8 mouse cellular contexts compared by ENCODE assay signal in the genomic region with DNA sequence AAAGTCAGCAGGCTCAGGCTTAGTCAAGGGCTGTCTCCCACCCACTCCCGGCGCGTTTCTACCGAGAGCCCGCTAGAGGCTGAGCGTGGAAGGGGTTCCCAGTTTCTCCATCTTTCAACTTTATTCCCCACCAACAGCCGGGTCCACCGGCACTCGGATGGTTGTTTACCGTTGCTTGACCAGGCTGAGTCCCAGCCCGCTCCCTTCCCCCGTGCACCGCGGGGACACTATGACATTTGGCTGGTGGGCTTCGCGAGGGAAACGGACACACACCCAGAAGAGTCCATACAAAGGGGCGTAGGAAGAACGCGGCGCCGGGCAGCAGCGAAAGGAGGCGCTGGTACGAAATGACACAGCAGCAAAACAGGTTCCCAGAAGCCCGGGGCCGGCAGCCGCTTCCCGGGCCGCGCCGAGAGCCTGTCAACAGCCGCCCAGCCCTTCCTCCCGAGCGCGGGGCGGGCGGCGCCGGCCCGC. TPM values are rescaled to one million over a fixed set of nuclear protein-coding genes. Genes with fewer than 3 reads are reported as not detected.
DNase-seq lines count a peak whose midpoint lies in the region; ATAC-seq lines count a peak whose summit lies in the region.

No protein-coding gene starts in this region.

- H3K4me2 ChIP-seq in forebrain, embryonic 13.5 days: peak overlapping the region; percentile 81
- H3K4me2 ChIP-seq in hindbrain, embryonic 13.5 days: peak overlapping the region; percentile 93
- peak overlapping the region; percentile 92 for H3K4me2 ChIP-seq in midbrain, embryonic 12.5 days (replicated peaks)

- H3K27me3 ChIP-seq in forebrain, embryonic 13.5 days: no peaks in the 10 kb centered on the region
- no peaks in the 10 kb centered on the region for H3K27me3 ChIP-seq in hindbrain, embryonic 13.5 days
- H3K27me3 ChIP-seq in limb, embryonic 10.5 days (ENCODE audit: low read depth, poor library complexity, severe bottlenecking): no peaks in the 10 kb centered on the region
- no peaks in the 10 kb centered on the region for H3K27me3 ChIP-seq in midbrain, embryonic 12.5 days

- peak overlapping the region; percentile 79 for H3K27ac ChIP-seq in forebrain, embryonic 13.5 days
- H3K27ac ChIP-seq in hindbrain, embryonic 13.5 days: peak overlapping the region; percentile 77
- H3K27ac ChIP-seq in limb, embryonic 10.5 days: peak overlapping the region; percentile 85
- peak overlapping the region; percentile 76 for H3K27ac ChIP-seq in midbrain, embryonic 12.5 days (replicated peaks)

- no peaks in the 10 kb centered on the region for H3K9me3 ChIP-seq in forebrain, embryonic 13.5 days (replicated peaks)
- no peaks in the 10 kb centered on the region for H3K9me3 ChIP-seq in hindbrain, embryonic 13.5 days
- H3K9me3 ChIP-seq in limb, embryonic 10.5 days (replicated peaks): no peaks in the 10 kb centered on the region
- H3K9me3 ChIP-seq in midbrain, embryonic 12.5 days: no peaks in the 10 kb centered on the region

- H3K9ac ChIP-seq in forebrain, embryonic 13.5 days: peak overlapping the region; percentile 68
- peak overlapping the region; percentile 72 for H3K9ac ChIP-seq in hindbrain, embryonic 13.5 days
- peak overlapping the region; percentile 63 for H3K9ac ChIP-seq in midbrain, embryonic 12.5 days (replicated peaks)

- H3K36me3 ChIP-seq in forebrain, embryonic 13.5 days (ENCODE audit: poor library complexity, severe bottlenecking): no peaks in the 10 kb centered on the region
- no peaks in the 10 kb centered on the region for H3K36me3 ChIP-seq in hindbrain, embryonic 13.5 days
- no peaks in the 10 kb centered on the region for H3K36me3 ChIP-seq in limb, embryonic 10.5 days
- no peaks in the 10 kb centered on the region for H3K36me3 ChIP-seq in midbrain, embryonic 12.5 days

- peak overlapping the region; percentile 88 for H3K4me3 ChIP-seq in forebrain, embryonic 13.5 days
- H3K4me3 ChIP-seq in hindbrain, embryonic 13.5 days: peak overlapping the region; percentile 84
- peak overlapping the region; percentile 86 for H3K4me3 ChIP-seq in limb, embryonic 10.5 days
- peak overlapping the region; percentile 73 for H3K4me3 ChIP-seq in midbrain, embryonic 12.5 days

- peak; percentile 9; the same call in 1 of the 2 replicates for ATAC-seq in forebrain, embryonic 13.5 days
- ATAC-seq in hindbrain, embryonic 13.5 days (ENCODE audit: low FRiP score): peak; percentile 12
- peak; percentile 20 for ATAC-seq in midbrain, embryonic 12.5 days (ENCODE audit: low FRiP score, low read depth)

- WGBS in forebrain, embryonic 13.5 days: under 1% methylated on average over 38 of the region's 41 CpGs
- WGBS in hindbrain, embryonic 13.5 days: under 1% methylated on average over 40 of the region's 41 CpGs
- 2% methylated on average over 41 of the region's 41 CpGs for WGBS in limb, embryonic 10.5 days
- WGBS in midbrain, embryonic 12.5 days: under 1% methylated on average over 25 of the region's 41 CpGs

- DNase-seq in gastrocnemius, postnatal 10 days: peak; percentile 29
- no peak for DNase-seq in gastrocnemius, adult 18-20 months (ENCODE audit: low spot score)
- DNase-seq in c-Kit-positive CD71-positive TER-119-positive erythroid progenitor cells, embryonic 14.5 days (ENCODE audit: low spot score): peak; percentile 53
- peak; percentile 72 for DNase-seq in limb, embryonic 10.5 days (ENCODE audit: low spot score)
- DNase-seq in spleen, postnatal 10 days (ENCODE audit: low spot score in 2 of 2): peak; percentile 63 to 69

- peaks cover 25% of the 10 kb centered on the region for H3K4me1 ChIP-seq in forebrain, embryonic 13.5 days
- H3K4me1 ChIP-seq in hindbrain, embryonic 13.5 days (replicated peaks): peaks cover 22% of the 10 kb centered on the region
- peaks cover 26% of the 10 kb centered on the region for H3K4me1 ChIP-seq in limb, embryonic 10.5 days
- peaks cover 17% of the 10 kb centered on the region for H3K4me1 ChIP-seq in midbrain, embryonic 12.5 days

RNA-seq across cellular contexts. Expression of a gene that starts 0.6 kb away (rescaled TPM):
- 1 to 10 TPM; 6.9 to 9.7 TPM for total RNA-seq in gastrocnemius, postnatal 10 days (2021)
- total RNA-seq in gastrocnemius, adult 18-20 months (2021): 1 to 10 TPM; 4.5 to 6.3 TPM
- polyA plus RNA-seq in forebrain, embryonic 13.5 days (2015; fragmentation: Nextera tagmentation; extraction: Ambion mirVana): 11.2 and 14.0 TPM in 2 replicates
- polyA plus RNA-seq in hindbrain, embryonic 13.5 days (2015; fragmentation: Nextera tagmentation; extraction: Ambion mirVana): 8.3 and 8.4 TPM in 2 replicates
- polyA plus RNA-seq in limb, embryonic 10.5 days (2016; fragmentation: Nextera tagmentation; extraction: Ambion mirVana): 14.5 and 15.4 TPM in 2 replicates
- polyA plus RNA-seq in midbrain, embryonic 12.5 days (2016; fragmentation: Nextera tagmentation; extraction: Ambion mirVana): 15.3 and 16.5 TPM in 2 replicates

RNA-seq across cellular contexts. Expression of a gene that starts 18.2 kb away (rescaled TPM):
- 100 to 1,000 TPM; 102 to 107 TPM for total RNA-seq in gastrocnemius, postnatal 10 days (2021)
- 100 to 1,000 TPM; 110 to 112 TPM for total RNA-seq in gastrocnemius, adult 18-20 months (2021)
- polyA plus RNA-seq in forebrain, embryonic 13.5 days (2015; fragmentation: Nextera tagmentation; extraction: Ambion mirVana): 212 and 218 TPM in 2 replicates
- polyA plus RNA-seq in hindbrain, embryonic 13.5 days (2015; fragmentation: Nextera tagmentation; extraction: Ambion mirVana): 192 and 196 TPM in 2 replicates
- 252 and 254 TPM in 2 replicates for polyA plus RNA-seq in limb, embryonic 10.5 days (2016; fragmentation: Nextera tagmentation; extraction: Ambion mirVana)
- polyA plus RNA-seq in midbrain, embryonic 12.5 days (2016; fragmentation: Nextera tagmentation; extraction: Ambion mirVana): 191 and 203 TPM in 2 replicates
